Mouse (Mus musculus) fibroblast of lung, adult 2 months (primary cell): ENCODE results near the gene Gm867.

ENCODE experiments used
- DNase-seq: peaks from one replicate; pipeline ENCODE4 v3.0.0-alpha.2; 2011; ENCODE audit warnings: low read depth

Gene Gm867

GRCm38 (mm10) chr10:75897373-75897772 lies 43.1 kb downstream of the Gm867 start:
- DNase-seq, result peak; percentile 48

GRCm38 (mm10) chr10:75896208-75896607 lies 44.3 kb downstream of the Gm867 start:
- DNase-seq, result no peak

- no peak for DNase-seq
These were observed 44.7 kb downstream of the Gm867 start for GRCm38 (mm10) chr10:75895730-75896129.

- DNase-seq, result no peak
These were observed 45.9 kb downstream of the Gm867 start for GRCm38 (mm10) chr10:75894601-75895000.

- DNase-seq, result no peak
These were observed 47.3 kb downstream of the Gm867 start, which contains the start of gene Derl3 for GRCm38 (mm10) chr10:75893089-75893750. Gene Derl3 (plus strand): TSS chr10:75893413.

- DNase-seq, result no peak
These were observed 50.9 kb downstream of the Gm867 start for GRCm38 (mm10) chr10:75889406-75890153.
